Mouse (Mus musculus) hindbrain, embryonic 16.5 days (tissue): ENCODE measurements around the gene Oas2. TPM values are rescaled to one million over a fixed set of nuclear protein-coding genes. Genes with fewer than 3 reads are reported as not detected.
A peak's percentile ranks its signal among the peaks of the same experiment; 100 is the strongest.

Experiments
- ATAC-seq: fragments of 200-750 bp; cut with Nextera tagmentation; 2 replicates; pipeline ENCODE4 v1.8.0; 2017; ENCODE audit warnings: moderate TSS enrichment, moderate library complexity
- H3K27ac ChIP-seq: fragments of 300-500 bp; sonication (generic); 2 replicates; pipeline ENCODE4 v1.5.1; 2014; ENCODE audit warnings: low read depth, mild to moderate bottlenecking, control low read depth, low read length, moderate library complexity
- H3K27me3 ChIP-seq: fragments of 300-500 bp; sonication (generic); replicated peaks from 2 replicates; pipeline ENCODE4 v1.6.1; 2014; ENCODE audit warnings: low read length; ENCODE audit not compliant: control insufficient read depth, insufficient read depth
- H3K36me3 ChIP-seq: fragments of 300-500 bp; sonication (generic); 2 replicates; pipeline ENCODE4 v1.6.1; 2014; ENCODE audit warnings: mild to moderate bottlenecking, low read length, moderate library complexity, mixed read lengths; ENCODE audit not compliant: control insufficient read depth, insufficient read depth
- H3K4me1 ChIP-seq: fragments of 300-500 bp; sonication (generic); 2 replicates; pipeline ENCODE4 v1.6.1; 2014; ENCODE audit warnings: low read depth, low read length; ENCODE audit not compliant: control insufficient read depth, insufficient read depth
- H3K4me2 ChIP-seq: fragments of 300-500 bp; sonication (generic); 2 replicates; pipeline ENCODE4 v1.6.1; 2014; ENCODE audit warnings: mild to moderate bottlenecking, low read length, control low read depth, moderate library complexity
- H3K4me3 ChIP-seq: fragments of 300-500 bp; sonication (generic); 2 replicates; pipeline ENCODE4 v1.5.1; 2014; ENCODE audit warnings: mild to moderate bottlenecking, low read length, control low read depth, moderate library complexity
- H3K9ac ChIP-seq: fragments of 300-500 bp; sonication (generic); 2 replicates; pipeline ENCODE4 v1.6.1; 2014; ENCODE audit warnings: low read depth, mild to moderate bottlenecking, control low read depth, low read length, moderate library complexity
- H3K9me3 ChIP-seq: fragments of 300-500 bp; sonication (generic); 2 replicates; pipeline ENCODE4 v1.6.1; 2014; ENCODE audit warnings: mild to moderate bottlenecking, low read length, moderate library complexity; ENCODE audit not compliant: control insufficient read depth
- WGBS: fragments of 180-500 bp; shearing (Covaris S2); extraction: QIAGEN DNeasy Blood & Tissue Kit; methylation state at CpG from one replicate; pipeline ENCODE4 v1.1.7; 2014; 5-methylcytosine and 5-hydroxymethylcytosine counted together
- polyA plus RNA-seq: library from polyadenylated mRNA; unstranded; fragments of >200 nt; fragmentation: Nextera tagmentation; extraction: Ambion mirVana; gene quantifications from 2 replicates; pipeline ENCODE4 v1.2.1, GENCODE M21; 2015

Oas2 gene
- polyA plus RNA-seq, 1 experiment from 2014 or later, result 0.43 TPM

DNA sequence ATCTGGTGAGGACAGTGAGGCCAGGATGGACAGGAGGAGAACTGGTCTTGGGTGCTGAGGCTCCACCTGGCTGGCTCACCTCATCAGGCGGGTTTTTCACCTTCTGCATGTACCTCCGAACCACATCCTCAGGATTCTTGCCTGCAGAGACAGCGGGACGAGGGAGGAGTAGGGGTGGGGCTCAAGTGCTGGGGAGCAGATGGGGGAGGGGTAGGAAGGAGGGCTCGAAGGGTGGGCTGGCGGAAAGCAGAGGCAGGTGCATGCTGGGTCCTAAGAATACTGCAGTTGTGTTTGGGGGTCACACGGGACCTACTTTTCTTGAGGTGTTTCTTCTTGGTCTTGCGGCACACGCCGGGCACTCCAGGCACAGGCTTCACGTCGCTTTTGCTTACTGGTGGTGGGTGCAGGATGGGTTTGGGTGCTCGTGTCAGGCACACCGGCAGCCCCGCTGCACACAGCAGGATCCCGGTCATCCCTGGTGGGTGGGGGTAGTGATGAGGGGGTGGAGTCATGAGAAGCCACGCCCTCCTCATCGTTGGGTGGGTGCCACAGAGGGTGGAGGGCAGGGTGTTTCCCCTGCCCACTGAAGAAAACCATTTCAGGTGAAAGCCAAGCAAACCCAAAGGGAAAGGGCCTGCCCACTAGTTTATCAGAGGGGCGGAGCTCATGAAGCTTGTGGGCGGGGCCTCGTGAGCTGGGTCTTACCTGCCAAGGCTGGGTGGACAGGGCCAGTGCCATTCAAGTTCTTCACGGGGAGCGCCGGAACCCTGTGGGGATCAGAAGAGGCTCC is 66.5 kb downstream of the Oas2 start:
- ATAC-seq, result no peak
- Histone ChIP-seq H3K27me3 (peaks cover 3% of the 10 kb centered on the region; the same call in 1 of the 2 replicates), H3K27ac (no peak overlapping the region), H3K4me3 (no peak overlapping the region), H3K9ac (no peak overlapping the region), H3K9me3 (no peaks in the 10 kb centered on the region), H3K4me1 (peaks cover 15% of the 10 kb centered on the region), H3K4me2 (no peak overlapping the region), H3K36me3 (peaks cover 12% of the 10 kb centered on the region)
- WGBS, result 15% methylated on average over 24 of the region's 24 CpGs

DNA sequence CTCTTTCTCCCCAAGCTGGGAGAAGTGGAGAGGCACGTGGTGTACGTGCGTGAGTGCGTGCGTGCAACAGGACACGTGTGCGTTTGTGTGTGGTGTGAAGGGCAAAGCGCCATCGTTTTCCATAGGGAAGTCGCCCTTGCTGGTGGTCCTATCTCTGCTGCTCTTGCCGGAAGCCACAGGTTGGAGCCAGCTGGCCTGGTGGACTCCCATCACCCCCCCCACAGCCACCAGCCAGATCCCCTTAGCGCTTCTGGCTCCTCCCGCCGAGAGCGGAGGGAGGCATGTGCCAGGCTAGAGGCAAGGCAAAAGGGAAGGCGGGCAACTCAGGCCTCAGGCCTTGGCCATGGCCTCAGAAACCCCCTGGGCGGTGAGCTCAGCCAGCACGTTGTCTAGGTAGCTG is 68.7 kb downstream of the Oas2 start:
- 71% methylated on average over 18 of the region's 18 CpGs for WGBS
- peaks cover 3% of the 10 kb centered on the region; the same call in 1 of the 2 replicates for H3K27me3 ChIP-seq
- no peak for ATAC-seq
- peaks cover 12% of the 10 kb centered on the region for H3K36me3 ChIP-seq
- H3K27ac ChIP-seq, result peak overlapping the region; percentile 76
- H3K4me2 ChIP-seq, result no peak overlapping the region
- no peak overlapping the region for H3K9ac ChIP-seq
- H3K4me1 ChIP-seq, result peaks cover 15% of the 10 kb centered on the region
- H3K9me3 ChIP-seq, result no peaks in the 10 kb centered on the region
- no peak overlapping the region for H3K4me3 ChIP-seq

Other genes with a start within 250 kb of the Oas2 start
- 37.6 and 39.0 TPM in 2 replicates for gene Plbd2, start 246.2 kb downstream of the Oas2 start, polyA plus RNA-seq
- gene Slc8b1, start 238.7 kb downstream of the Oas2 start, polyA plus RNA-seq, result 2.3 and 2.7 TPM in 2 replicates
- 15.1 and 17.4 TPM in 2 replicates for gene Tpcn1, start 161.2 kb downstream of the Oas2 start, polyA plus RNA-seq
- 2.0 and 2.4 TPM in 2 replicates for gene Iqcd, start 160.8 kb downstream of the Oas2 start, polyA plus RNA-seq
- 29.3 and 33.7 TPM in 2 replicates for gene Rita1, start 137.3 kb downstream of the Oas2 start, polyA plus RNA-seq
- 38.4 and 42.0 TPM in 2 replicates for gene Ddx54, start 137.1 kb downstream of the Oas2 start, polyA plus RNA-seq
- 0.51 and 0.92 TPM in 2 replicates for gene Cfap73, start 115.6 kb downstream of the Oas2 start, polyA plus RNA-seq
- gene Rasal1, start 101.0 kb downstream of the Oas2 start, polyA plus RNA-seq, result 0.61 and 1.9 TPM in 2 replicates
- 44.8 and 46.6 TPM in 2 replicates for gene Dtx1, start 37.9 kb downstream of the Oas2 start, polyA plus RNA-seq
- gene Oas3, start 27.8 kb upstream of the Oas2 start, polyA plus RNA-seq, result 0.66 and 0.96 TPM in 2 replicates
- 0.19 and 0.86 TPM in 2 replicates for gene Oas1e, start 45.7 kb upstream of the Oas2 start, polyA plus RNA-seq
- 0.65 and 0.70 TPM in 2 replicates for gene Oas1c, start 62.7 kb upstream of the Oas2 start, polyA plus RNA-seq
- not detected in 2 replicates for gene Oas1f, start 97.5 kb upstream of the Oas2 start, polyA plus RNA-seq
- not detected in 2 replicates for gene Oas1h, start 111.6 kb upstream of the Oas2 start, polyA plus RNA-seq
- 0.24 TPM in 1 of 2 replicates, not detected in the other for gene Oas1g, start 137.8 kb upstream of the Oas2 start, polyA plus RNA-seq
- 0.62 and 1.3 TPM in 2 replicates for gene Oas1a, start 157.7 kb upstream of the Oas2 start, polyA plus RNA-seq
- 0.12 and 0.18 TPM in 2 replicates for gene Oas1d, start 164.7 kb upstream of the Oas2 start, polyA plus RNA-seq